Mouse (Mus musculus): ENCODE measurements around the gene Cnp. TPM values are rescaled to one million over a fixed set of nuclear protein-coding genes. Genes with fewer than 3 reads are reported as not detected.
A peak's percentile ranks its signal among the peaks of the same experiment; 100 is the strongest.
"Not testable (repeated sequence)": the region's sequence is repeated elsewhere in the genome, so short reads cannot be mapped to it uniquely, and the experiment has no call there.

The Cnp gene
- polyA plus RNA-seq, 1 experiment from 2014 or later, result 22.7 TPM

GRCm38 (mm10) chr11:100603155-100603554 is 28.5 kb downstream of the Cnp start:
- Histone ChIP-seq H3K9me3 (no peaks in the 10 kb centered on the region), H3K36me3 (peaks cover 80% of the 10 kb centered on the region), H3K27ac (no peak overlapping the region), H3K27me3 (ENCODE audit: insufficient read depth, poor library complexity, severe bottlenecking) (no peaks in the 10 kb centered on the region), H3K4me1 (replicated peaks) (no peaks in the 10 kb centered on the region), H3K4me3 (no peak overlapping the region)
- WGBS, result 93% methylated on average over 9 of the region's 9 CpGs
- DNase-seq (ENCODE audit: low spot score), result no peak

GRCm38 (mm10) chr11:100603813-100604212 is 29.1 kb downstream of the Cnp start:
- H3K4me1 ChIP-seq (replicated peaks), result no peaks in the 10 kb centered on the region
- no peak overlapping the region for H3K4me3 ChIP-seq
- H3K27ac ChIP-seq, result no peak overlapping the region
- H3K27me3 ChIP-seq (ENCODE audit: insufficient read depth, poor library complexity, severe bottlenecking), result no peaks in the 10 kb centered on the region
- H3K36me3 ChIP-seq, result peaks cover 80% of the 10 kb centered on the region
- no peak for DNase-seq (ENCODE audit: low spot score)
- 95% methylated on average over 8 of the region's 8 CpGs for WGBS
- no peaks in the 10 kb centered on the region for H3K9me3 ChIP-seq

DNA sequence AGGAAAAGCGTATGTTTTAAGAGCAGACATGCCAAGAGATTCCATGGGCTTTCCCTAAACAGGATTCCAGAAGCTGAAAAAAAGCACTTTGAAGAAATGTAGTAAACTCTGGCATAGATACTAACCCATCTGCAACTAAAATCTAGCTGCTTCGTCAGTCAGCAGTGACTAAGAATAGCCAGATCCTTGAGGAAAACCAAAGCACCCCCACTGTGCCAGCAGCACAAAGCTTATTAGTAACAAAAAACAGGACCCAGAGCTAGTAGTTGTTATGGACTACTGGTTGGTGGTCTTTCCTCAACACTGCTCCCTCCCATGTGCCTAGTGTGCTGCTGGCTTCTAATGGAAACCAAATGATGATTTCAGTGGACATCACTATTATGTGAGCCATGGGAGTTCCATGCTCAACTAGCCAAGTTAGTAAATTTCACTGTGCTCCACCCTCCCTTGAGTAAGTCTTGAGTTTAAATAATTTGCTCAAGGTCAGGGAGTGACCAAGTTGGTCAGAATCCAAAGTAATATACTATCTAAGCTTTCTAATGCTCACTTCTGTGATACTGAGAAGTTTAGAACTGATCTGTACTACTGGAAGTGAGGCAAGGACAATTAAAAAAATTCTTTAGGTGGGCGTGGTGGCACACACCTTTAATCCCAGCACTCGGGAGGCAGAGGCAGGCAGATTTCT is 29.8 kb downstream of the Cnp start:
- Histone ChIP-seq H3K4me1 (replicated peaks) (no peaks in the 10 kb centered on the region), H3K27me3 (ENCODE audit: insufficient read depth, poor library complexity, severe bottlenecking) (no peaks in the 10 kb centered on the region), H3K9me3 (no peaks in the 10 kb centered on the region), H3K27ac (no peak overlapping the region), H3K36me3 (peaks cover 80% of the 10 kb centered on the region), H3K4me3 (no peak overlapping the region)
- WGBS, result 88% methylated on average over 4 of the region's 4 CpGs
- DNase-seq (ENCODE audit: low spot score), result no peak

DNA sequence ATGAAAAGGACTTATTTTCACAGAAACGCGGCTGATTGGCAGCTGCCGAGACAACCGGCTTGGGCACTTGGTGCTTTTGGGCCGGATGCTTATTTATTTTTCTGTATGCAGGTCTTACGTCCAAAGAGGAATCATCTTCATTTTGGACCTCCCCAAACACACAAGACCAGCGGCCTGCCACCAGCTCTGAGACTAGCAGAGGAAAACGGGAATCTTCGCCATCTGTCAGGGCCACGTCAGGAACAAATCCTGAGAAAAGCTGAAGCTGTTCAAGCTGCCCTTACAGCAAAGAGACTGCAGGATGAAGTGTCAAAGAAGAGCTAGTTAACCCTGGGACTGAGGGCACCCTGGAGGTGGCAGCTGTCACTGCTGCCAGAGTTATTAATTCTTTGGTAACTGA is 30.7 kb downstream of the Cnp start:
- Histone ChIP-seq H3K27ac (no peak overlapping the region), H3K36me3 (peaks cover 80% of the 10 kb centered on the region)
- 90% methylated on average over 10 of the region's 10 CpGs for WGBS

GRCm38 (mm10) chr11:100607121-100607520 is 32.4 kb downstream of the Cnp start:
- no peaks in the 10 kb centered on the region for H3K9me3 ChIP-seq

More for the DNA sequence above, 30.7 kb downstream of the Cnp start:
- DNase-seq (ENCODE audit: low spot score), result no peak
- Histone ChIP-seq H3K4me3 (no peak overlapping the region), H3K4me1 (replicated peaks) (no peaks in the 10 kb centered on the region), H3K27me3 (ENCODE audit: insufficient read depth, poor library complexity, severe bottlenecking) (no peaks in the 10 kb centered on the region), H3K9me3 (no peaks in the 10 kb centered on the region)

GRCm38 (mm10) chr11:100608796-100609195 is 34.1 kb downstream of the Cnp start:
- WGBS, result 84% methylated on average over 4 of the region's 4 CpGs
- Histone ChIP-seq H3K9me3 (no peaks in the 10 kb centered on the region), H3K27me3 (ENCODE audit: insufficient read depth, poor library complexity, severe bottlenecking) (no peaks in the 10 kb centered on the region), H3K36me3 (peaks cover 74% of the 10 kb centered on the region), H3K27ac (no peak overlapping the region), H3K4me1 (replicated peaks) (no peaks in the 10 kb centered on the region), H3K4me3 (no peak overlapping the region)
- DNase-seq (ENCODE audit: low spot score), result no peak

More at GRCm38 (mm10) chr11:100607121-100607520, 32.4 kb downstream of the Cnp start:
- H3K36me3 ChIP-seq, result peaks cover 78% of the 10 kb centered on the region
- H3K4me3 ChIP-seq, result no peak overlapping the region
- DNase-seq (ENCODE audit: low spot score), result no peak
- no peak overlapping the region for H3K27ac ChIP-seq
- no peaks in the 10 kb centered on the region for H3K27me3 ChIP-seq (ENCODE audit: insufficient read depth, poor library complexity, severe bottlenecking)
- WGBS, result 94% methylated on average over 6 of the region's 6 CpGs
- H3K4me1 ChIP-seq (replicated peaks), result no peaks in the 10 kb centered on the region

DNA sequence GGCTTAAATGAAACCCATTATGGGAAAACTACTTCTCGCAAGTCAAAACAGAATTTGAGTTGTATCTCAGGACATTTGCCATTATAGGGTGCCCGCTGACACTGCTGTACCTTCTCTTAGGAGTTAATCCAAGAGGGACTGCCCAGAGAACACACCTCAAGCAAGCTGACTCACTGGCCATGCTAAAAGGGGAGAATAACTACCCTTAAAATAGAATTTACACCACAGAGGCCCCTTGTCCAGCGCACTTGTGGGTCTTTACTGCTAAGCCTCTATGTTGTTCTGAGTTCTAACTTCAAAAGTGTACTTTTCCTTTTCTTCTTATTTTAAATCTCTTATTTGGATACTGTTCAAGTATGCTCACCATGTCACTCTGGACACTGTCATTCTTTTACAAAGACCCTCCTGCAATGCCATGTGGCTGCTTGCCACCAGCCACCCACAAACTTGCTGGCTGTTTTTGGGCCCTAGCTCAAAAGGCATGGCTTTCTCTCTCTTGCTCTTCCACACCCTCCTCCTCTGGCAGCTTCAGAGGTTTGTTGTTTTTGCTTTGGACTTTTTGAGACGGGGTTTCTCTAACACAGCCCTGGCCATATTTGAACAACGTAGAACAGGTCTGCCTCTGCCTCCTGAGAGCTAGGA is 34.8 kb downstream of the Cnp start:
- WGBS, result 92% methylated on average over 5 of the region's 5 CpGs
- Histone ChIP-seq H3K36me3 (peaks cover 75% of the 10 kb centered on the region), H3K4me1 (replicated peaks) (no peaks in the 10 kb centered on the region), H3K27ac (no peak overlapping the region), H3K4me3 (no peak overlapping the region), H3K27me3 (ENCODE audit: insufficient read depth, poor library complexity, severe bottlenecking) (no peaks in the 10 kb centered on the region), H3K9me3 (no peaks in the 10 kb centered on the region)
- no peak for DNase-seq (ENCODE audit: low spot score)

- H3K27ac ChIP-seq, result no peak overlapping the region
- H3K27me3 ChIP-seq (ENCODE audit: insufficient read depth, poor library complexity, severe bottlenecking), result no peaks in the 10 kb centered on the region
- H3K36me3 ChIP-seq, result peaks cover 74% of the 10 kb centered on the region
- no peak for DNase-seq (ENCODE audit: low spot score)
- no peaks in the 10 kb centered on the region for H3K9me3 ChIP-seq
- no peak overlapping the region for H3K4me3 ChIP-seq
- 88% methylated on average over 9 of the region's 9 CpGs for WGBS
- no peaks in the 10 kb centered on the region for H3K4me1 ChIP-seq (replicated peaks)
These were observed 35.4 kb downstream of the Cnp start for GRCm38 (mm10) chr11:100609997-100610680.

DNA sequence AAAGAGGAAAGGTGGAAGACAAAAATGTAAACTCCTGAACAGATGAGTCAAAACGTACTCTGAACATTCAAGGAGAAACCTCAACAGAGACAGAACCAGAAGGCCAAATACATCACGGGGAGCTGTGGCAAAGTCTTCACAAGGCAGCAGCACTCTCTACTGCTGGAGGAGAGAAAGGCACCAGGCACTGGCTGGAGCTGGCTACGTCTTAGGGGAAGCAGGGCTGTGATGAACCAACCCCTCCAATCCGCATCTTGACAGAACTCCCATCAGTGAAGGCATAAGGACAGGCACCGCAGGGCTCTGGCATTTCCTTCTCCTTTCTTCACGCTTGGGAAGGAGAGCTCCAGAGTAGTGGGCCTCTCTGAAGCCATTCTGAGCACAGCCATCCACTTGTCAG is 36.9 kb downstream of the Cnp start:
- no peaks in the 10 kb centered on the region for H3K4me1 ChIP-seq (replicated peaks)
- no peaks in the 10 kb centered on the region for H3K27me3 ChIP-seq (ENCODE audit: insufficient read depth, poor library complexity, severe bottlenecking)
- DNase-seq (ENCODE audit: low spot score), result no peak
- H3K4me3 ChIP-seq, result no peak overlapping the region
- H3K9me3 ChIP-seq, result no peaks in the 10 kb centered on the region
- H3K27ac ChIP-seq, result no peak overlapping the region
- 86% methylated on average over 6 of the region's 6 CpGs for WGBS
- peaks cover 75% of the 10 kb centered on the region for H3K36me3 ChIP-seq

DNA sequence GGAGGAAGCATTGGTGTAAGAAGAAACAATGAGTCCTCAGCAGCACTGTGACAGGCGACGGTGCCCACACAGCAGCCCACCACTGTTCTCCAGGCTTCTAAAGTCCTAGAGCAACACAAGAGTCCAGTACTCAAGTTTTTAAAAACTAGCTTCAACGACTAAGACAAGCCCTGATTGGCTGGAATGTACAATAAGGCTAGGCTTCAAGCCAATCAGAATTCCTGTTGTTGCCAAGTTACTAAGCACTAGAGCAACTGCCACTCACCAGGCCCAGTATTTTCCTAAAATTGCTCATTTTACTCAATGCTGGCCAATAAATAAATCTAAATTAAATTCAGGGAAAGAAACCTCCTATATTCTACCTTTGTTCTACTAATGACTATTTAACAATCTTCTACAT is 38.5 kb downstream of the Cnp start:
- Histone ChIP-seq H3K9me3 (no peaks in the 10 kb centered on the region), H3K27ac (no peak overlapping the region), H3K27me3 (ENCODE audit: insufficient read depth, poor library complexity, severe bottlenecking) (no peaks in the 10 kb centered on the region), H3K36me3 (peaks cover 61% of the 10 kb centered on the region), H3K4me3 (no peak overlapping the region), H3K4me1 (replicated peaks) (peaks cover 9% of the 10 kb centered on the region)
- 87% methylated on average over 3 of the region's 3 CpGs for whole genome bisulfite sequencing
- no peak for DNase-seq (ENCODE audit: low spot score)

DNA sequence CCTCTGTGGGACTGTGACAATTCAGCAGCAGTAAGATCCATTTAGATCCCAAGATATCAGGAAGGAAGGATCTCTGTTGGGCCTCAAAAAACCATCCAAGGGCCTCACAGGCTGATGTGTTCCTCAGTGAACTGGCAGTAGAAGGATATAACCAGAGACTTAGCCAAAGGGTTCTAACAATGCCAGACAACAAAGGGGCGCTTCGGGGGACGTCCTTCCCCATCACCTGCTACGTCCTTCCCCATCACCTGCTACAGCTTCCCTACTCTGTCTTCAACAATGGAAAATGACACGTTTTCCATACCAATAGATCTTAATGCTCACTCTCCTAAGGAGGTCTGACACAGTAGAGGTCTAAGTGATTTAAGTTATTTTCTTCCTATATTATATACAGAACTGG is 41.6 kb downstream of the Cnp start:
- Histone ChIP-seq H3K27ac (no peak overlapping the region), H3K4me3 (no peak overlapping the region), H3K36me3 (peaks cover 32% of the 10 kb centered on the region), H3K9me3 (no peaks in the 10 kb centered on the region), H3K4me1 (replicated peaks) (peaks cover 23% of the 10 kb centered on the region), H3K27me3 (ENCODE audit: insufficient read depth, poor library complexity, severe bottlenecking) (no peaks in the 10 kb centered on the region)
- 87% methylated on average over 5 of the region's 5 CpGs for WGBS
- DNase-seq (ENCODE audit: low spot score), result no peak

- H3K4me3 ChIP-seq; H3K9me3 ChIP-seq; DNase-seq (ENCODE audit: low spot score); H3K27ac ChIP-seq; H3K27me3 ChIP-seq (ENCODE audit: insufficient read depth, poor library complexity, severe bottlenecking): not testable (repeated sequence)
- Histone ChIP-seq H3K4me1 (replicated peaks) (peaks cover 23% of the 10 kb centered on the region), H3K36me3 (peaks cover 27% of the 10 kb centered on the region)
- 94% methylated on average over 7 of the region's 7 CpGs for WGBS
These were observed 42.1 kb downstream of the Cnp start for GRCm38 (mm10) chr11:100616836-100617235.

- WGBS, result 94% methylated on average over 4 of the region's 4 CpGs
- no peak overlapping the region for H3K27ac ChIP-seq
- no peaks in the 10 kb centered on the region for H3K27me3 ChIP-seq (ENCODE audit: insufficient read depth, poor library complexity, severe bottlenecking)
- peaks cover 21% of the 10 kb centered on the region for H3K36me3 ChIP-seq
- no peaks in the 10 kb centered on the region for H3K9me3 ChIP-seq
- H3K4me3 ChIP-seq, result peak overlapping the region; percentile 85; the same call in 1 of the 2 replicates
- no peak for DNase-seq (ENCODE audit: low spot score)
- H3K4me1 ChIP-seq (replicated peaks), result peaks cover 25% of the 10 kb centered on the region
These were observed 42.8 kb downstream of the Cnp start for GRCm38 (mm10) chr11:100617480-100617879.
